Mouse (Mus musculus) cerebellum, postnatal 36 days (tissue): ENCODE data around the gene Coro6.
A peak's percentile ranks its signal among the peaks of the same experiment; 100 is the strongest.

Source experiments
- DNase-seq, 2 experiments: peaks; one replicate each; pipeline ENCODE4 v3.0.0; 2021 to 2022; ENCODE audit warnings: mixed read lengths in 2 of 2

Coro6 gene

GRCm38 (mm10) chr11:77494782-77495181, 32.6 kb downstream of the Coro6 start:
- DNase-seq, result no peak

- no peak for DNase-seq
Measured at GRCm38 (mm10) chr11:77495507-77495906, 33.3 kb downstream of the Coro6 start.

GRCm38 (mm10) chr11:77497341-77497756, 35.1 kb downstream of the Coro6 start:
- no peak for DNase-seq

- no peak for DNase-seq
Measured at GRCm38 (mm10) chr11:77497851-77498250, 35.6 kb downstream of the Coro6 start.

- DNase-seq, result no peak
Measured at GRCm38 (mm10) chr11:77498261-77499139, 36.3 kb downstream of the Coro6 start.

- peak; percentile 82 to 83 for DNase-seq
Measured at GRCm38 (mm10) chr11:77499354-77499753, 37.1 kb downstream of the Coro6 start.

GRCm38 (mm10) chr11:77500361-77501325, 38.4 kb downstream of the Coro6 start:
- no peak for DNase-seq

GRCm38 (mm10) chr11:77501392-77501791, 39.2 kb downstream of the Coro6 start:
- peak; percentile 83 to 86 for DNase-seq

- DNase-seq, result no peak
Measured at GRCm38 (mm10) chr11:77501971-77502370, 39.8 kb downstream of the Coro6 start.

- no peak for DNase-seq
Measured at GRCm38 (mm10) chr11:77502481-77502880, 40.3 kb downstream of the Coro6 start.

- DNase-seq, result no peak
Measured at GRCm38 (mm10) chr11:77503511-77503910, 41.3 kb downstream of the Coro6 start.

- no peak for DNase-seq
Measured at GRCm38 (mm10) chr11:77504377-77504776, 42.2 kb downstream of the Coro6 start.

GRCm38 (mm10) chr11:77505291-77505980, 43.2 kb downstream of the Coro6 start:
- no peak for DNase-seq

- no peak for DNase-seq
Measured at GRCm38 (mm10) chr11:77506273-77506672, 44.1 kb downstream of the Coro6 start.

- no peak for DNase-seq
Measured at GRCm38 (mm10) chr11:77506941-77507340, 44.7 kb downstream of the Coro6 start.

GRCm38 (mm10) chr11:77507426-77507825, 45.2 kb downstream of the Coro6 start:
- no peak for DNase-seq

- peak; percentile 76 to 84 for DNase-seq
Measured at GRCm38 (mm10) chr11:77508068-77509021, 46.1 kb downstream of the Coro6 start.

- no peak for DNase-seq
Measured at GRCm38 (mm10) chr11:77511336-77511735, 49.1 kb downstream of the Coro6 start.

- DNase-seq, result peak; percentile 72 to 85
Measured at GRCm38 (mm10) chr11:77512891-77513810, 50.9 kb downstream of the Coro6 start.

- no peak for DNase-seq
Measured at GRCm38 (mm10) chr11:77513811-77514170, 51.6 kb downstream of the Coro6 start.
